Mouse (Mus musculus) ES-Bruce4 (cell line): ENCODE results near the gene Clpsl2.

Source experiments
- CTCF ChIP-seq: IDR thresholded peaks from one replicate; pipeline ENCODE4 v1.8.1; 2011; ENCODE audit warnings: low read depth, low read length
- EP300 ChIP-seq: IDR thresholded peaks from 2 replicates; pipeline ENCODE4 v1.6.1; 2011; ENCODE audit warnings: low read depth, low read length; ENCODE audit not compliant: insufficient read depth

DNA sequence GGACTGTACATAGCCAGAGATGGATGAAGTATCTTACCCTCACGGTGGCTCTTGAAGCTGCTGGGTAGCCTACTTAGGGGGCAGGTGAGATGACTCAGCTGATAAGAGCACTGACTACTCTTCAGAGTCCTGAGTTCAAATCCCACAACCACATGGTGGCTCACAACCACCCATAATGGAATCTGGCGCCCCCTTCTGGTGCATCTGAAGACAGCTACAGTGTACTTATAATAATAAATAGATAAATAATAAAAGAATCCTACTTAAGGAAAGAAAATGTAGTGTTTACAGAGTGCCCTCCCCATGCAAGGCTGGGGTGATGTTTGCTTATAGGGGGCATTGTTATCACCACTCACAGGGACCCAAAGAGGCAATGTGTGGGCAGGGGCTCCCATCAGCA lies 31.8 kb downstream of the Clpsl2 start:
- TF ChIP-seq EP300 (no peak), CTCF (no peak)
